Mouse (Mus musculus): ENCODE data around the gene Dcpp2. TPM values are rescaled to one million over a fixed set of nuclear protein-coding genes. Genes with fewer than 3 reads are reported as not detected.
"Not testable (repeated sequence)": the region's sequence is repeated elsewhere in the genome, so short reads cannot be mapped to it uniquely, and the experiment has no call there.

Gene Dcpp2
- polyA plus RNA-seq, 1 experiment from 2014 or later = not detected

DNA sequence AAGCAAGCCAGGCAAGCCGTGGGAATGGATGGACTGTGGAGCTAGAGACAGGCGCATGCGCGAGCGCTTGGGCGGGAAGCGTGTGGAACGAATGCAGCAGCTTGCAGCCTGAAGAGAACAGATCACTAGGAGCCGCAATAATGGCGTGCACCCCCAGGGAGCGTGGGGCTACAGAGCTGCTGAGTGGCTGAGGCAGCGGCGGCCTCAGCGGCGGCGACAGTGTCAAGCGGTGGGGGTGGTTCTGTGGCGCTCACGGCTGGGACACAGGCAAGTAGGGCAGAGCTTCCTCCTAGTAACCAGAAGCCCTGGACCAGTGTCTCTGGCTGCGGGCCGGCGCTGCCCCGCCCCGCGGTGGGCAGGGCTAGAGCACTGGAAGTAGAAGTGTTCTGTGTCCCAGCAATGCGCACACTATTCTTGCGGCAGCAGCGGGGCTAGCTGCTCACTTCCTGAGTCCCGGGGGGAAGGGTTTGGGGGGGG, 43.9 kb downstream of the Dcpp2 start:
- no peaks in the 10 kb centered on the region for H3K4me1 ChIP-seq (replicated peaks; ENCODE audit: control insufficient read depth, insufficient read depth)
- ATAC-seq (ENCODE audit: low FRiP score, low TSS enrichment) (peak; percentile 97), DNase-seq (ENCODE audit: low spot score) (peak; percentile 92)
- peak overlapping the region; percentile 95 for H3K27ac ChIP-seq (replicated peaks)
- H3K27me3 ChIP-seq (ENCODE audit: control insufficient read depth, insufficient read depth, low read length) = no peaks in the 10 kb centered on the region
- H3K4me3 ChIP-seq (ENCODE audit: low read depth, low read length) = peak overlapping the region; percentile 52
- TF ChIP-seq CTCF (IDR thresholded peaks at IDR 0.05; ENCODE audit: low read depth) (peak; percentile 37), EP300 (optimal IDR thresholded peaks at IDR 0.05) (no peak)
- no peaks in the 10 kb centered on the region for H3K36me3 ChIP-seq (ENCODE audit: control insufficient read depth, insufficient read depth, low read length)
- H3K9ac ChIP-seq (ENCODE audit: low read length) = peak overlapping the region; percentile 64
- under 1% methylated on average over 29 of the region's 29 CpGs for WGBS
- H3K4me2 ChIP-seq (replicated peaks; ENCODE audit: low read depth) = peak overlapping the region; percentile 81
- no peaks in the 10 kb centered on the region for H3K9me3 ChIP-seq (ENCODE audit: control insufficient read depth, low read length)

DNA sequence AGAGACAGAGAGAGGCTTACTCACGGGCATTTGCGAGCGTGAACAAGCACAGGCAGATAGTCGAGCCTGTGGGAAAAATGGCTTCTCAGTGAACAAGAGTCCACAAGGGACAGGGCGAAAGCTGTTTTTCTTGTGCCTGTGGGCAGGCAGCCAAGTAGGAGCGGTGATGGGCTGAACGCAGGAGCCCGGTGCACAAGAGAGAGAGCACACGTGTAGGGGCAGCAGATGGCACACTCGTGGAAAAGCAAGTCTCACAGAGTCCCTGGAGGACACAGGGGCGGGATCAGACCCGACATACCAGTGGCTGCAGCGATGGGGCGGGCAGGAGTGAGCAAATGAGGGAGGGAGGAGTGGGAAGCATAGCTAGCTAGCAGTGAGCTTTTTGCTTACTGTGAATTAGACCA, 44.4 kb downstream of the Dcpp2 start:
- TF ChIP-seq CTCF (IDR thresholded peaks at IDR 0.05; ENCODE audit: low read depth) = peak; percentile 26; the same call in 1 of the 2 replicates
- no peak for TF ChIP-seq EP300 (optimal IDR thresholded peaks at IDR 0.05)
- Histone ChIP-seq H3K4me1 (replicated peaks; ENCODE audit: control insufficient read depth, insufficient read depth) (no peaks in the 10 kb centered on the region), H3K27me3 (ENCODE audit: control insufficient read depth, insufficient read depth, low read length) (no peaks in the 10 kb centered on the region), H3K9ac (ENCODE audit: low read length) (peak overlapping the region; percentile 64), H3K4me3 (ENCODE audit: low read depth, low read length) (peak overlapping the region; percentile 52), H3K9me3 (ENCODE audit: control insufficient read depth, low read length) (no peaks in the 10 kb centered on the region), H3K27ac (replicated peaks) (peak overlapping the region; percentile 95), H3K4me2 (replicated peaks; ENCODE audit: low read depth) (peak overlapping the region; percentile 81), H3K36me3 (ENCODE audit: control insufficient read depth, insufficient read depth, low read length) (no peaks in the 10 kb centered on the region)
- ATAC-seq (ENCODE audit: low FRiP score, low TSS enrichment) (peak; percentile 81), DNase-seq (ENCODE audit: low spot score) (peak; percentile 70)
- 0% methylated on average over 14 of the region's 14 CpGs for WGBS

DNA sequence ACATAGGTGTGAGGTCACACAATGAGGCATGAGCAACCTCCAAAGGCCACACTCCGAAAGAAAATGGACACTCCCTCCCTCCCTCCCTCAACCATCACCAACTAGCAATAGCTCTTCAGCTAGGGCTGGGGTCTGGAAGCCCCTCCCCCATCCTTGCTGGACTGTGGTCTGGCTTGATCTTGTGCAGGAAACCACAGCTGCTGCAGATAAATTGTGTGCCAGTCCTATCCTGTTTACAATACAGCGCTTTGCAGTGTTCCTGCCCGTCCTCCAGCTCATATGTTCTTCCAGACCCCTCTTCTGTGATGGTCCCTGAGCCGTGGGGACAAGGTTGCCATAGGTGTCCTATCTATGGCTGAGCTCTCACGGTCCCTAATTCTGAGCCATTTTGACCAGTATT, 50.5 kb downstream of the Dcpp2 start:
- Histone ChIP-seq H3K27ac (replicated peaks) (no peak overlapping the region), H3K9ac (ENCODE audit: low read length) (no peak overlapping the region), H3K36me3 (ENCODE audit: control insufficient read depth, insufficient read depth, low read length) (no peaks in the 10 kb centered on the region), H3K4me3 (ENCODE audit: low read depth, low read length) (no peak overlapping the region), H3K27me3 (ENCODE audit: control insufficient read depth, insufficient read depth, low read length) (no peaks in the 10 kb centered on the region), H3K4me1 (replicated peaks; ENCODE audit: control insufficient read depth, insufficient read depth) (no peaks in the 10 kb centered on the region), H3K9me3 (ENCODE audit: control insufficient read depth, low read length) (no peaks in the 10 kb centered on the region), H3K4me2 (replicated peaks; ENCODE audit: low read depth) (no peak overlapping the region)
- ATAC-seq (ENCODE audit: low FRiP score, low TSS enrichment) = no peak
- DNase-seq (ENCODE audit: low spot score) = no peak
- TF ChIP-seq CTCF (IDR thresholded peaks at IDR 0.05; ENCODE audit: low read depth) (no peak), EP300 (optimal IDR thresholded peaks at IDR 0.05) (no peak)
- WGBS = 70% methylated on average over 5 of the region's 5 CpGs

DNA sequence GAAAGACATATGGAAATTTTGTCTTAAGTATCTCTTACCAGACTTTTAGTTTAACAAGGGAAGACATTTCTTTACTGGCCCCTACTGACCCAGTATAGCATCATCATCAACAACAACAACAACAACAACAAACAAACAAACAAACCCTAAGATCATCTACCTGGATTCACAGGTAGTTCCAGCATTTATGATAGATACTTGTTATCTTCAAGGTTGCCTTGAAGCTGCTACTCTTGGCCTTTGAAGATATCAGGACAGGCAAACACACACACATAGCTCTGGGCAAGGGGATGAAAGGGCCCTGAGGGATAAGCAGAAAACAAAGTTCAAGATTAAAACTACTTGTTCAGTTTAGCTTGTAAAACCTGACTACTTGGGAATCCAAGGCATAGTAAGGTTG, 60.7 kb downstream of the Dcpp2 start, which contains the start of gene Sbp:
Sbp (plus strand) TSS at position 301 of the 400 bp plus-strand sequence.
- Histone ChIP-seq H3K4me2 (replicated peaks; ENCODE audit: low read depth) (no peak within 1 kb of the TSS), H3K4me3 (ENCODE audit: low read depth, low read length) (no peak within 1 kb of the TSS), H3K36me3 (ENCODE audit: control insufficient read depth, insufficient read depth, low read length) (no peaks in the 10 kb centered on the region), H3K9me3 (ENCODE audit: control insufficient read depth, low read length) (no peaks in the 10 kb centered on the region), H3K27me3 (ENCODE audit: control insufficient read depth, insufficient read depth, low read length) (no peaks in the 10 kb centered on the region), H3K9ac (ENCODE audit: low read length) (no peak within 1 kb of the TSS), H3K27ac (replicated peaks) (no peak within 1 kb of the TSS), H3K4me1 (replicated peaks; ENCODE audit: control insufficient read depth, insufficient read depth) (no peaks in the 10 kb centered on the region)
- DNase-seq (ENCODE audit: low spot score) = no peak
- no peak for ATAC-seq (ENCODE audit: low FRiP score, low TSS enrichment)
- TF ChIP-seq CTCF (IDR thresholded peaks at IDR 0.05; ENCODE audit: low read depth) (no peak), EP300 (optimal IDR thresholded peaks at IDR 0.05) (no peak)

DNA sequence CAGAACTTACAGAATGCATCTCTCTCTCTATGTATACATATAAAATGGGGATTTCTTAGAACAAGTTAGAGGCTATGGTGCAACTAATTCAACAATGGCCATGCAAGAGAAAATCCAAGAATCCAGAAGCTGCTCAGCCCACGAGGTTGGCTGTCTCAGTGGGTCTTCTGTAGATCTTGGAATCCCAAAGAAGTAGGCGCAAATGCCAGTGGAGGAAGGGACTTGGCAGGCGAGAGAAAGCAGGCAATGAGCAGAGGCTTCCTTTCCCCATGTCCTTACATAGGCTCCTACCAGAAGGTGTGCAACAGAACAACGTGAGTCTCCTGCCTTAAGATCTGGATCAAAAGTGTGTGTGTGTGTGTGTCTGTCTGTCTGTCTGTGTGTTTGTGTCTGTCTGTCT, 66.8 kb downstream of the Dcpp2 start:
- not testable (repeated sequence) for H3K4me3 ChIP-seq (ENCODE audit: low read depth, low read length); H3K9ac ChIP-seq (ENCODE audit: low read length); DNase-seq (ENCODE audit: low spot score); H3K27me3 ChIP-seq (ENCODE audit: control insufficient read depth, insufficient read depth, low read length); H3K36me3 ChIP-seq (ENCODE audit: control insufficient read depth, insufficient read depth, low read length); H3K9me3 ChIP-seq (ENCODE audit: control insufficient read depth, low read length); ATAC-seq (ENCODE audit: low FRiP score, low TSS enrichment); H3K27ac ChIP-seq (replicated peaks); H3K4me1 ChIP-seq (replicated peaks; ENCODE audit: control insufficient read depth, insufficient read depth); H3K4me2 ChIP-seq (replicated peaks; ENCODE audit: low read depth)
- WGBS = 64% methylated on average over 4 of the region's 4 CpGs

DNA sequence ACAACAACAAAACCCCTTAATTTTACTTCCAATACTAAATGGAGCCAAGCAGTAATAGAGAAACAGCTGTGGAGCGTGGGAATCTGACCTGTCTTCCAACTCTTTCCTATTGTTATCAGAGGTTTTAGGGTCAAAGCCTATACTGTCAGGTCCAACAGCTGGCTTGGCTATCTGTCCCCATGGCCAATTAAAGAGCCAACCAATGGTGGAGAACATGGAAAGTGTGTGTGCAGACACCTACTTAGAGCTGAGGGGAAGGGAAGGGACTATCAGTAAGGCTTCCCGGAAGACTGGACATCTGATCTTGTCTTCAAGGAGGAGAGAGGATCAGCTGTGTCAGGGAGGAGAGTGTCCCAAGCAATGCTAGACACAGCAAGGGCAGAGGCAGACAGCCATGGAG, 68.4 kb downstream of the Dcpp2 start:
- Histone ChIP-seq H3K9ac (ENCODE audit: low read length) (no peak overlapping the region), H3K4me2 (replicated peaks; ENCODE audit: low read depth) (no peak overlapping the region), H3K36me3 (ENCODE audit: control insufficient read depth, insufficient read depth, low read length) (no peaks in the 10 kb centered on the region), H3K27me3 (ENCODE audit: control insufficient read depth, insufficient read depth, low read length) (no peaks in the 10 kb centered on the region), H3K4me1 (replicated peaks; ENCODE audit: control insufficient read depth, insufficient read depth) (no peaks in the 10 kb centered on the region), H3K9me3 (ENCODE audit: control insufficient read depth, low read length) (no peaks in the 10 kb centered on the region), H3K4me3 (ENCODE audit: low read depth, low read length) (no peak overlapping the region), H3K27ac (replicated peaks) (no peak overlapping the region)
- TF ChIP-seq CTCF (IDR thresholded peaks at IDR 0.05; ENCODE audit: low read depth) (no peak), EP300 (optimal IDR thresholded peaks at IDR 0.05) (no peak)
- WGBS = 82% methylated on average over 2 of the region's 2 CpGs
- no peak for DNase-seq (ENCODE audit: low spot score)
- ATAC-seq (ENCODE audit: low FRiP score, low TSS enrichment) = no peak

Other genes starting within 250 kb of the Dcpp2 start
- 0.12 and 0.18 TPM in 2 replicates for gene Mmp25, start 235.6 kb upstream of the Dcpp2 start, polyA plus RNA-seq (2015; fragmentation: Nextera tagmentation; extraction: Ambion mirVana)
- 50.9 and 58.2 TPM in 2 replicates for gene Bicdl2, start 220.4 kb upstream of the Dcpp2 start, polyA plus RNA-seq (2015; fragmentation: Nextera tagmentation; extraction: Ambion mirVana)
- gene Hcfc1r1, start 207.3 kb upstream of the Dcpp2 start, polyA plus RNA-seq (2015; fragmentation: Nextera tagmentation; extraction: Ambion mirVana) = 183 and 186 TPM in 2 replicates
- gene Thoc6, start 207.0 kb upstream of the Dcpp2 start, polyA plus RNA-seq (2015; fragmentation: Nextera tagmentation; extraction: Ambion mirVana) = 17.7 and 18.1 TPM in 2 replicates
- gene Tnfrsf12a, start 203.4 kb upstream of the Dcpp2 start, polyA plus RNA-seq (2015; fragmentation: Nextera tagmentation; extraction: Ambion mirVana) = 33.5 and 33.7 TPM in 2 replicates
- 3.0 and 3.2 TPM in 2 replicates for gene Cldn6, start 201.6 kb upstream of the Dcpp2 start, polyA plus RNA-seq (2015; fragmentation: Nextera tagmentation; extraction: Ambion mirVana)
- gene Cldn9, start 196.9 kb upstream of the Dcpp2 start, polyA plus RNA-seq (2015; fragmentation: Nextera tagmentation; extraction: Ambion mirVana) = 0.79 and 0.92 TPM in 2 replicates
- gene 1520401A03Rik, start 158.1 kb upstream of the Dcpp2 start, polyA plus RNA-seq (2015; fragmentation: Nextera tagmentation; extraction: Ambion mirVana) = 0.04 and 0.16 TPM in 2 replicates
- 17.1 and 17.6 TPM in 2 replicates for gene Pkmyt1, start 154.5 kb upstream of the Dcpp2 start, polyA plus RNA-seq (2015; fragmentation: Nextera tagmentation; extraction: Ambion mirVana)
- 26.3 and 28.0 TPM in 2 replicates for gene Paqr4, start 140.0 kb upstream of the Dcpp2 start, polyA plus RNA-seq (2015; fragmentation: Nextera tagmentation; extraction: Ambion mirVana)
- gene Kremen2, start 135.0 kb upstream of the Dcpp2 start, polyA plus RNA-seq (2015; fragmentation: Nextera tagmentation; extraction: Ambion mirVana) = 2.7 and 3.0 TPM in 2 replicates
- gene Flywch1, start 109.3 kb upstream of the Dcpp2 start, polyA plus RNA-seq (2015; fragmentation: Nextera tagmentation; extraction: Ambion mirVana) = 24.2 and 27.3 TPM in 2 replicates
- gene Flywch2, start 94.8 kb upstream of the Dcpp2 start, polyA plus RNA-seq (2015; fragmentation: Nextera tagmentation; extraction: Ambion mirVana) = 15.9 and 16.4 TPM in 2 replicates
- 211 and 215 TPM in 2 replicates for gene Srrm2, start 90.3 kb upstream of the Dcpp2 start, polyA plus RNA-seq (2015; fragmentation: Nextera tagmentation; extraction: Ambion mirVana)
- 881 and 1,013 TPM in 2 replicates for gene Elob, start 51.7 kb upstream of the Dcpp2 start, polyA plus RNA-seq (2015; fragmentation: Nextera tagmentation; extraction: Ambion mirVana)
- gene Prss33, start 44.8 kb upstream of the Dcpp2 start, polyA plus RNA-seq (2015; fragmentation: Nextera tagmentation; extraction: Ambion mirVana) = 0.11 TPM in 1 of 2 replicates, not detected in the other
- 13.6 and 14.8 TPM in 2 replicates for gene Prss32, start 37.0 kb upstream of the Dcpp2 start, polyA plus RNA-seq (2015; fragmentation: Nextera tagmentation; extraction: Ambion mirVana)
- 0.88 and 0.90 TPM in 2 replicates for gene Prss41, start 36.7 kb upstream of the Dcpp2 start, polyA plus RNA-seq (2015; fragmentation: Nextera tagmentation; extraction: Ambion mirVana)
- gene Prss21, start 12.8 kb upstream of the Dcpp2 start, polyA plus RNA-seq (2015; fragmentation: Nextera tagmentation; extraction: Ambion mirVana) = not detected in 2 replicates
- gene Dcpp1, start within 50 bp of the Dcpp2 start, polyA plus RNA-seq (2015; fragmentation: Nextera tagmentation; extraction: Ambion mirVana) = not detected in 2 replicates
- gene Dcpp3, start 36.6 kb downstream of the Dcpp2 start, polyA plus RNA-seq (2015; fragmentation: Nextera tagmentation; extraction: Ambion mirVana) = not detected in 2 replicates
- gene Sbp, start 60.8 kb downstream of the Dcpp2 start, polyA plus RNA-seq (2015; fragmentation: Nextera tagmentation; extraction: Ambion mirVana) = not detected in 2 replicates
- gene Sbpl, start 74.4 kb downstream of the Dcpp2 start, polyA plus RNA-seq (2015; fragmentation: Nextera tagmentation; extraction: Ambion mirVana) = not detected in 2 replicates
- gene Prss30, start 99.7 kb downstream of the Dcpp2 start, polyA plus RNA-seq (2015; fragmentation: Nextera tagmentation; extraction: Ambion mirVana) = 0.08 and 0.11 TPM in 2 replicates
- gene Prss22, start 117.2 kb downstream of the Dcpp2 start, polyA plus RNA-seq (2015; fragmentation: Nextera tagmentation; extraction: Ambion mirVana) = 3.4 and 4.8 TPM in 2 replicates
- 40.8 and 47.1 TPM in 2 replicates for gene Prss27, start 157.3 kb downstream of the Dcpp2 start, polyA plus RNA-seq (2015; fragmentation: Nextera tagmentation; extraction: Ambion mirVana)
- 44.7 and 45.6 TPM in 2 replicates for gene Kctd5, start 192.6 kb downstream of the Dcpp2 start, polyA plus RNA-seq (2015; fragmentation: Nextera tagmentation; extraction: Ambion mirVana)

Measured in stomach, postnatal 0 days (tissue).